Mouse (Mus musculus) forelimb bud, embryonic 11.5 days (tissue): ENCODE data around the gene Gfer.
"Not testable (repeated sequence)": the region's sequence is repeated elsewhere in the genome, so short reads cannot be mapped to it uniquely, and the experiment has no call there.

Source experiments
- DNase-seq: peaks from one replicate; pipeline ENCODE4 v3.0.0-alpha.2; 2012; ENCODE audit warnings: low read depth, low spot score

The Gfer gene

DNA sequence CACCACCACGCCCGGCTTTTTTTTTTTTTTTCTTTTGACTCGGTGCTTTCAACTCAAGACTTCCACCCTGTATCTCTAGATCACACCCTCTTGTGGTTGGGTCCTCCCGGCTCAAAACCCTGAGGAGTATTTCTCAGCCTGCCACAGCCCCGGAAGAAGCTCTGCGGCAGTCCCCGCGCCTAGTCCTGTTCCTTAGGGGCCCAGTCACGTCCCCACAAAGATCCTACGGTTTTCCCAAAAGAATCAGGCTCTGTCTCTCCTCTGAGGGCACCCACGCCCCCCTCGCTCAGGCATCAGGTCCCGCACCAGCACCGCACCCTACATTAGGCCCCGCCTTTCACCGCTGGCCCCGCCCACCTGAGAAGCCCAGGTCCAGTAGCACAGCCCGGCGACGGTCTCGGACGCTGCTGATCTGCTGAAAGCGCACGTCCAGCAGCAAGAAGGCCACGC is 8.8 kb downstream of the Gfer start:
- DNase-seq = no peak

DNA sequence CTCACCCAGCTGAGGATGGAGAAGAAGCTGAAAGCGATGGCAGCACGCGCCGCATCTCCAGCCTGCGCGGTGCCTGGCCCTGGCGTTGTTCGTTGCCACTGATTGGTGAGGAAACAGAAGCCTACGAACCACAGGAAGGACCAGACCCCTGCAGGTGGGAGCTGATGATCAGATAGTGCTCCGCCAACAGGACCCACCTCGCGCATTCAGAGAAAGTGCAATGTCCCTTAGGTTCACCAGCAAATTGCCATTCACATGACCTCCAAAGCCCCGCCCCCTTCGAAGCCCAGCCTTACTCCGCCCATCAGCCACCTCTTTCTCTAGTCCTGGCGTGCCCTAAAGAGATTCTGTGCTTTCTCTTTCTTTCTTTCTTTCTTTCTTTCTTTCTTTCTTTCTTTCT is 9.4 kb downstream of the Gfer start:
- no peak for DNase-seq

DNA sequence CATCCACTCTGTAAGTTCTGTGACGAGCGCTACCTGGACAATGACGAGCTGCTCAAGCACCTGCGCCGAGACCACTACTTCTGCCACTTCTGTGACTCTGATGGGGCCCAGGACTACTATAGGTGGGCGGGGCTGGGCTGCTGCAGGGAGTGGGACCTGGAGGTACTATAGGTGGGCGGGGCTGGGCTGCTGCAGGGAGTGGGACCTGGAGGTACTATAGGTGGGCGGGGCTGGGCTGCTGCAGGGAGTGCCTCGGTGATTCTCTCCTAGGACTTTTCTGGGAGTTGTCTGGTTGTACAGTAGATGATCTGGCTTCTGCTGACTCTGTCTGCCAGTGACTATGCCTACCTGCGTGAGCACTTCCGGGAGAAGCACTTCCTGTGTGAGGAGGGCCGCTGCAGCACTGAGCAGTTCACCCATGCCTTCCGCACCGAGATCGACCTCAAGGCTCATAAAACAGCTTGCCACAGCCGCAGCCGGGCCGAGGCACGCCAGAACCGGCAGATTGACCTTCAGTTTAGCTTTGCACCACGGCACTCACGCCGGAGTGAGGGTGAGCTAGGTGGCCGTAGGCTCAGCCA is 18.4 kb downstream of the Gfer start:
- no peak for DNase-seq

DNA sequence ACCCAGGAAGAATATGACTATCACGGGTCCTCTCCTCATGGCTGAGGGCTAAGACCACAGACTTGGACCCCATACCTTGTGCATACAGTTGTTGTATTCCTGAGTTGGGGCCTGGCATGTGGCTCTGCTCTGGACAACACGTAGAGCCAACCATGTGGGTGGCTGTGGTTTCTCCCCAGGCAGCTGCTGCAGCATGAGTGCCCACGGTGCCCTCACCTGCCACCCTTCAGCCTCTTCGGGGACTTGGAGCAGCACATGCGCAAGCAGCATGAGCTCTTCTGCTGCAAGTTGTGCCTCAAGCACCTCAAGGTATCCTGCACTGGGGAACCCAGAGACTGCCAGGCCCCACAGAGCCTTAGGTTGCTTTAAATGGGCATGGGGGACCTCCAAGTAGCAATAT is 19.1 kb downstream of the Gfer start:
- no peak for DNase-seq

GRCm38 (mm10) chr17:24676187-24676586 is 19.8 kb downstream of the Gfer start:
- peak; percentile 85 for DNase-seq

DNA sequence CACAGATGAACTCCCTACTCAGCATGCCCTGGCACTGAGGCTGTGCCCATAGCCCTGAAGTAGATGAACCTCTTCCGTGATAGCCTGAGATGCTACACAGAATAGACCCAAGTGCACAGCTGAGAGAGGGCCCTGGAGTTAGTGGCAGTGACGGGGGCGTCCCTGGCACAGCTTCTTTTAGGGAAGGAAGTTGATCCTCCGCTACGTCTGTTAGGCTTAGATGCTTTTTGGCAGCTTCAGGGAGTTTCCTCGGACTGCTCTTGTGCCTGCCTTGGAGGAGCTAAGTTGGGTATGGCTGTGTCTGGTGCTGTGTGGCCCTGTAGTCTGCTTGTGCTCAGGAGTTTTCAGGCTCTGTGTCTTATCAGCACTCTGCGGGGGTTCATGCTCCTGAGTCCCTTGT is 21.7 kb downstream of the Gfer start:
- no peak for DNase-seq

- no peak for DNase-seq
Observed at GRCm38 (mm10) chr17:24672141-24672540, 23.8 kb downstream of the Gfer start.

DNA sequence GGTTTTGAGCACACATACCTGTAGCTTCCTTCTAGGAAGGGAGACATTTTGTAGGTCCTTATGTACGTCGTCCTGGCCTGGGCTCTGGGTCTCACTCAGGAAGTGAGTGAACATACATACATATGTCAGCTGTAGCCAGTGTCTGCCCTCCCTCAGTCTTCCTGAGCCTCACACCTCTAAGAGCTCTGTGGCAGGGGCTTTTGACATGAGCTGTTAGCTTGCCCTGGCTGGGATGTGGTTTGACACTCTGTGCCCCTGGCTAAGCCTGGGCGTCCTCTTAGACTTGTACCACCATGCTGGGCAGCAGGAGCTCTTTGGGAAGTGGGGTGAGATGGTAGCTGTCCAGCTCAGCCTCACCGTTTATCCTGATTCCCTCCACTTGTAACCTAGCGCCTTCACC is 24.6 kb downstream of the Gfer start:
- DNase-seq = no peak

DNA sequence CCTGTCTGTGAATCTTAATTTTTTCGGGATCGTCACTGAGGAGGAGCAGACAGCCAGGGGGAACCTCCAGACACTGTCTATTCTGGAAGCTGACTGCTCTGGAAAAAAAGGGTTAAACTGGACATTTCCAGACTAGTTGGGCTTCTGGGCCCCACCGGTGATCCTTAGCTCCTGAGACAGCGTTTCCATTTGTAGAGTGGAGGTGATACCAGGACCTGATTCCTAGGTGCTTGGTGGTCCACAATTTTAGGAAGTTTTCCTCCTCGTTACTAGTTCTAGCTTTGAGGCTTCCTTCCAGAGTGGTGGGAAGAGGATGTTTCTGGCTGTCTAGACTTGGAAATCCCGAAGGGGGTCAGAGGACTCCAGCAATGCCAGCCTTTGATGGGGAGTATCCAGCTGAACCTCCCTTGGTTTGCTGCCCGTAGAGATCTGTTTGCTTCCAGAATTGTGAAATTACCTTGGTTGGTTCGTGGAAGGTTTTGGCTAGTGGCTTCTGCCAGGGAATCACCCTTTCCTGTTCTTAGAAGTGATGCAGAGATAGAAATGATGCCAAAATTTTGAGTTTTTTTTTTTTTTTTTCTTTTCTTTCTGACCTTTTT is 25.6 kb downstream of the Gfer start:
- DNase-seq = no peak

- peak; percentile 94 for DNase-seq
Observed at GRCm38 (mm10) chr17:24669545-24670245, 26.3 kb downstream of the Gfer start, which contains the start of gene Zfp598. Gene Zfp598, plus strand, starts transcription at chr17:24669687.

GRCm38 (mm10) chr17:24669214-24669544 is 26.8 kb downstream of the Gfer start:
- DNase-seq = not testable (repeated sequence)

DNA sequence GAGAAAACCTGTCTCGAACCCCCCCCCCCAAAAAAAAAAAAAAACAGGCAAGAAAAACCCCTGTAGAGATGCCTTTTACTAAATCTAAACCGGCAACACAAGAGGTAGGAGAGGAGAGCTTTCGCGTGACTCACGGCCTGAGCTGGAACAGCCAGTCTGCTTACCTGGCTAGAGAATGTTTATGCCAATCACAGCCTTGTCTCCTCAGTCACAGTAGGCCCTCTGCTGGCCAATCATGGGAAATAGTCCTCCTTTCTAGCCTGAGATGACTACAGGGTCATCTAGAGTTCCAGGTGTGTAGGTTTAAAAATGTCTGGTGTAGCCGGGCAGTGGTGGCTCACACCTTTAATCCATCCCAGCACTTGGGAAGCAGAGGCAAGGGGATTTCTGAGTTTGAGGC is 28.5 kb downstream of the Gfer start:
- DNase-seq = peak; percentile 67

GRCm38 (mm10) chr17:24667011-24667410 is 28.9 kb downstream of the Gfer start:
- not testable (repeated sequence) for DNase-seq

- no peak for DNase-seq
Observed at GRCm38 (mm10) chr17:24658017-24658758, 37.8 kb downstream of the Gfer start, which contains the start of gene Npw. Gene Npw, minus strand, starts transcription at chr17:24658457.

- DNase-seq = no peak
Observed at GRCm38 (mm10) chr17:24654969-24655368, 41.0 kb downstream of the Gfer start.

DNA sequence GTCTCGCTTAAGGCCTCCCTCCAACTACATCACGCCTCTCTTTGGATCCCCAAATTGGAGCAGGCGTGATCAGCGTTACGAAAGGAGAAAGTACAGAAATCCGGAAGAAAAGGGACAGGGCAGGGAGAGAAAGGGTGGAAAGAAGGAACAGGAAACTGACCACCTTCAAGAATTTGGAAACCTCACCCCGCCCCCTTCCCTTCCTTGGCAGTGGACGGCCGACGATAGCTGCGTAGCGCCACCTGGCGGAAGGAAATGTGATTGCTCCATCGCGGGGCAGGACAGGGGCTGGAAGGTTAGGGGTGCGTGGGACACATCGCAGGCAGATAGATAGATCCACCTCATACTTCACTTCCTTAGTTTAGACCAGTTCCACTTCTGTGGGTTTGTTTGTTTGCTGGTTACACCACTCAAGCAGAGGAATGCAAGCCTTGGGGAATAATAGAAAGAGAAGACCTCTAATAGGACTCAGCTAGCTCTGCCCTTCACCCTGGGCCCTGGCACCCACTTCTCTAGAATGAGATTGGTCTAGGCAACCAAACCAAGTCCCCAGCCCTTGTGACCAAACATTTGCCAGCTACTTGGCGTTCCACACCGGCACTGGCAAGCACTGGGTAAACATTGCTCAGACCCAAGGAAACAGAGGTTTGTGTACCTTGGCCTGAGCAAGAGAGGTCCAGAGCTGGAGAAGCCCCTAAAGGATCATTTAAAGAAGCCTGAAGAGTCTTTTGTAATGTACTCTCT is 41.8 kb downstream of the Gfer start:
- DNase-seq = peak; percentile 54

DNA sequence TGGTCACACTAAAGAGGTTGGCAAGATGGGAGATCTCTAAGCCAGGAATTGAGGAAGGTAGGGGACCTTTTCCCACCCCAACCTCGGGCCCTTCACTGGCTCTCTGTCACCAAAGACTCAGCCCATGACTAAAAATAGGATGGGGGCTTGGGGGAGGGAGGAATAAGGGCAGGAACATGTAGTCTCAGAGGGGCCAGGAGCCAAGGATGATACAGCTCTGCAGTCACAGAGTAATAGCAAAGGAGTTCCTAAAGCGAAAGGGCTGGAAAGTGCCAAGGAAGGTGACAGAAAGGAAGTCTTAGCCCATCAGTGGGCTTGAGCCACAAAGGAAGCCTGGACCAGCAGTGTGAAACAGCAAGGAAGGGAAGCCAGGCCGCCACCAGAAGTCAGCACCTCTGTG is 44.1 kb downstream of the Gfer start:
- DNase-seq = no peak

- no peak for DNase-seq
Observed at GRCm38 (mm10) chr17:24650766-24651165, 45.2 kb downstream of the Gfer start.

- peak; percentile 37 for DNase-seq
Observed at GRCm38 (mm10) chr17:24650070-24650616, 45.8 kb downstream of the Gfer start, which contains the start of gene Slc9a3r2. Gene Slc9a3r2, minus strand, starts transcription at chr17:24650327.

GRCm38 (mm10) chr17:24649581-24650069 is 46.3 kb downstream of the Gfer start:
- no peak for DNase-seq
